Mouse (Mus musculus) E14TG2a.4 (cell line): ENCODE results near the gene Fmn2.

Experiments used
- H3K27me3 ChIP-seq: 2 replicates; pipeline ENCODE4 v1.6.1; 2014; ENCODE audit warnings: low read length, control low read depth; ENCODE audit not compliant: insufficient read depth
- H3K36me3 ChIP-seq: 2 replicates; pipeline ENCODE4 v1.6.1; 2014; ENCODE audit warnings: low read length, control low read depth; ENCODE audit not compliant: insufficient read depth
- H3K4me1 ChIP-seq: replicated peaks from 2 replicates; pipeline ENCODE4 v1.6.1; 2014; ENCODE audit warnings: low read depth, low read length, control low read depth
- H3K4me3 ChIP-seq: replicated peaks from 2 replicates; pipeline ENCODE4 v1.5.1; 2014; ENCODE audit warnings: mild to moderate bottlenecking, low read length
- H3K9me3 ChIP-seq: 2 replicates; pipeline ENCODE4 v1.6.1; 2014; ENCODE audit warnings: low read length, control low read depth
- CTCF ChIP-seq: conservative IDR thresholded peaks from 2 replicates; pipeline ENCODE4 v1.5.1; 2014; ENCODE audit warnings: low read length
- NANOG ChIP-seq: IDR thresholded peaks from 2 replicates; pipeline ENCODE4 v1.6.1; 2014; ENCODE audit warnings: borderline replicate concordance, low read length, mixed read lengths
- POU5F1 ChIP-seq: IDR thresholded peaks from 2 replicates; pipeline ENCODE4 v1.6.1; 2014; ENCODE audit warnings: low read length, borderline replicate concordance

The Fmn2 gene

DNA sequence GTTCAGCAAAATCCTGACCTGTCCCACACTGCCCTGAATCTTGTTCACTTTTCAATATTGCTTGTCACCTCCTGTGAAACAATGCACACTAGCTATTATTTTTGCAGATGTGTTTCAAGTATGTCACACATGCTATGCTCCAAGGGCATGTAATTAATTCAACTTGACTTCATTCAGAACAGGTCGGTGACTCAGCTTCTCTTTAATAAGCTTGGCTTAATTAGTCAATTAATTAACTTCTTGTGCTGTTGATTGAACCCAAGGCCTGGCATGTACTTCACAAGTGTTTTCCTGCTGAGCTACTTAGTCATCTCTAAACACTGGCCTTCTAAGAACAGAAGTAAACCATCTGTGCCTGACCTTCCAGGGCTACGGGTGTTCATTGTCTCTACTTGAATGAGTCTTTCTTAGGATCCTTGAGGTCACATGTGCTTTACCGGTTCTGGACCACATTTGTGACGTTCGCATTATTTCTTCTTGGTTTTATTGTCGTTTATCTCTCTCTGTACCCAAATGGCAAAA is 136.0 kb downstream of the Fmn2 start:
- Histone ChIP-seq H3K4me3 (no peak overlapping the region), H3K36me3 (no peaks in the 10 kb centered on the region), H3K9me3 (no peaks in the 10 kb centered on the region), H3K27me3 (no peaks in the 10 kb centered on the region), H3K4me1 (no peaks in the 10 kb centered on the region)
- TF ChIP-seq POU5F1 (no peak), NANOG (no peak), CTCF (no peak)

DNA sequence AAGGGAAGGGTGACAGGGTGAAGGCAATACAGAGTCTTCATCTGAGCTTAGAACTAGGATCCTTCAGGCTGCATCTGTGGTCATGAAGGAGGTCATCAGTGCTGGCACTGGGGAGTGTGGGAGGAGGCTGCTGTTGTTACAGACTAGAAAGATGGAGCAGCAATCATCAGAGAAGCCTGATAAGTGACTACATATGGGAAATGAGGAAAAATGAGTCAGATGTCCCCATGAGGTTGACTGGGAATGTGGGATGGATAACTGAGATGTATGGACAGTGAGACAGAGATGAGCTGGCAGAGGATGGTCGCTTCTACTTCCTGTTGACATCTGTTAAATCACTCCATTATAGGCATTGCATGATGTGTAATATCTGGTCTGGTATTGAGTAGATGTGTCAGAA is 139.3 kb downstream of the Fmn2 start:
- Histone ChIP-seq H3K27me3 (no peaks in the 10 kb centered on the region), H3K4me1 (no peaks in the 10 kb centered on the region), H3K4me3 (no peak overlapping the region), H3K36me3 (no peaks in the 10 kb centered on the region), H3K9me3 (no peaks in the 10 kb centered on the region)
- TF ChIP-seq POU5F1, result no peak
- no peak for TF ChIP-seq NANOG
- no peak for TF ChIP-seq CTCF

DNA sequence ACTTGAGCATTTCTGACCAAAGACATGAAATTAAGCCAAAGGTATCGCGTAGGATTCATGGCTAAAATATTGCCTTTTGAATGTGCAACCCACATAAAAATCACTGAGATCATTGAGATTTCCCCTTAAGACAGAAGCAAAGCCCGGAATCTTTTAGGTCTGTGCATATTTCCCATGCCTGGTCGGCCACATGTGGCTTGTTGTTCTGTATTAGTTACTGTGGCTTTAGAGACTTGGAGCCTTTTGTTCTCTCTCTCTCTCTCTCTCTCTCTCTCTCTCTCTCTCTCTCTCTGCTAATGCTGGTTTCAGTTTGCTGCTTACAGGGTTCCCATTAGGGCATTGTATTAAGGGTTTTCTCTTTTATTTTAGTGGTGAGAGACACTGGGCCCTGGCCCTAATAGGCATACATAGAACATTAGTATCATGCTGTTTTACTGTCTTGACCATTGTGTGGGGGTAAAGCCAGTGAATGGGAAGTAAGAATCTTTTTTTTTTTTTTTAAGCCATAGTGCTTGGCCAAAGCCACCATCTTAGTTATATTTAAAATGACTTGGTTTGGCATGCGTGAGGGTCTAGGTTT is 141.9 kb downstream of the Fmn2 start:
- no peak for TF ChIP-seq CTCF
- no peak for TF ChIP-seq POU5F1
- TF ChIP-seq NANOG, result no peak
- Histone ChIP-seq H3K4me1 (no peaks in the 10 kb centered on the region), H3K9me3 (no peaks in the 10 kb centered on the region), H3K36me3 (no peaks in the 10 kb centered on the region), H3K27me3 (no peaks in the 10 kb centered on the region), H3K4me3 (no peak overlapping the region)

DNA sequence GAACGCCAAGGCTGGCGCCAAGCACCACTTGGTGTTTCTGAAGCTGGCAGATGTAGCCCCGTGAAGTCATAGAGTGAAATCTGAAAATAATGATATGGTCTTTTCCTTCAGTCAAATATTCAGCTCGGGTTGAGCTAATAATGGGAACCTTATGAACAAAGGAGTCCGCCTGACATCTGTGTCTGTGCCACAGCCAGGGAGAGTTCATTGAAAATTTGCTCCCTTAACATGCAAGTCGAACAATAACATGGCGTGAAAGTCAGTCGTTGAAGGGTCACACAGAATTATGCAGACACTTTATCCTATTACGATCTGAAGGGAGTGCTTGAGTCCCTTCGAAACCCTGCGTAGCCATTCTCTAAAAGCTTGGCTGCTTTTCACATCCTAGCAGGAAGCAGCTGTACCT is 147.8 kb downstream of the Fmn2 start:
- TF ChIP-seq CTCF, result no peak
- no peaks in the 10 kb centered on the region for H3K9me3 ChIP-seq

DNA sequence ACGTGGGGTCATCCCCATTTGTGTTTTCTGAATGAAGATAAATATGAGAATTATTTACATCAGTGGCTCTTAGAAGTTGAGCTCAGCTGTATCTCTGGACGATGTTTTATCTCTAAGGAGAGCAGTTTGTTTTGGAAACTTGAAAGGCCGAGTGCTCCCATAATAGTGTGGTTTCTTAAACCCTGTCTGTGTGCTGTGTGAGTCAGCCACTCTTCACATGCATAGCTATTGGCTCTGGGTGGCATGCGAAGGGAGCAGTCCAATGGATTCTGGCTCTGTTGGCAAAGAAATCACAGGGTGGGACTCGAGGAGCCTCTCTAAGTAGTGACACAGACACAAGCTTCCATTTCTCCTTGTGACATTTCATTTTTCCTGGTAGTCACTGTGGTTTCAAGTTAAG is 152.9 kb downstream of the Fmn2 start:
- H3K27me3 ChIP-seq, result no peaks in the 10 kb centered on the region
- no peaks in the 10 kb centered on the region for H3K9me3 ChIP-seq
- H3K4me3 ChIP-seq, result no peak overlapping the region
- no peak for TF ChIP-seq NANOG
- no peak for TF ChIP-seq CTCF
- TF ChIP-seq POU5F1, result no peak
- H3K4me1 ChIP-seq, result no peaks in the 10 kb centered on the region
- no peaks in the 10 kb centered on the region for H3K36me3 ChIP-seq

More for the DNA sequence above, 147.8 kb downstream of the Fmn2 start:
- no peaks in the 10 kb centered on the region for H3K36me3 ChIP-seq
- H3K4me1 ChIP-seq, result no peaks in the 10 kb centered on the region
- no peaks in the 10 kb centered on the region for H3K27me3 ChIP-seq
- H3K4me3 ChIP-seq, result no peak overlapping the region

DNA sequence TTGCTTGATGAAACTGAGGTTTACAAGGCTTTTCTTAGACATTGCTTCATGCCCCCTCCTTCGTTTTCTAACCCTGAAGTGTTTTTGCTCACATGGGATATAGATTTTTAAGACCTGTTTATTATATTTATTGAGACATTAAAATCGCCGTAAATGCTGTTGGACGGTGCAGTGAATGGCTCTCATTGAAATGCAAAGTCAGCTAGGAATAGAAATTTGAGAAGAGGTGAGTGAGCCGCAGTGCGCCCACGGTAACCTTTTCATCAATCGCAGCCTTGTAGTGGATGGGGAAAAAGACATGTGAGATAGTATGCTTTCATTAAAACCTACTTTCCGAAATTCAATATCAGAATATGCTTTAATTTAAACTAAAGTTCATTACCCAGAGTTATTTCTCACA is 153.7 kb downstream of the Fmn2 start:
- TF ChIP-seq NANOG (no peak), POU5F1 (no peak), CTCF (no peak)
- Histone ChIP-seq H3K36me3 (no peaks in the 10 kb centered on the region), H3K4me3 (no peak overlapping the region), H3K4me1 (no peaks in the 10 kb centered on the region), H3K27me3 (no peaks in the 10 kb centered on the region), H3K9me3 (no peaks in the 10 kb centered on the region)

DNA sequence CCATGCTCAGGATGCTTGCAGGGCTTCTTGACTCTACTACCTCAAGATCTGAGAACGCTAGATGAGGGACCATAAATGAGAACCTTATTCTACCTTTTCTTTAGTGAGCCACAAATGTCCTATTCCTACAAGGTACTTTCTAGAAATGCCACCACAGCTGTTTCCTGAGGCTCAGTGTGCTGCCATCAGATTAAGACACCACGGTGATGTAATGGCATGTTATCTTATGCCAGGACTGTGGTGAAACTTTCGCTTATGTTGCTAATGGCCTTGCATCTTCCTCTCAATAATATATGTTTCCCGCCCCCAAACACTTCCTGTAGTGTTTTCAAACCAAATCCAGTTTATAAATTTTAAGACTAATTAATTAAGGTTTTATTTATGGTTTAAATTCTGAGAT is 154.9 kb downstream of the Fmn2 start:
- no peak for TF ChIP-seq POU5F1
- no peak for TF ChIP-seq CTCF
- TF ChIP-seq NANOG, result no peak
- H3K9me3 ChIP-seq, result no peaks in the 10 kb centered on the region
- no peaks in the 10 kb centered on the region for H3K4me1 ChIP-seq
- H3K36me3 ChIP-seq, result no peaks in the 10 kb centered on the region
- H3K27me3 ChIP-seq, result no peaks in the 10 kb centered on the region
- no peak overlapping the region for H3K4me3 ChIP-seq

DNA sequence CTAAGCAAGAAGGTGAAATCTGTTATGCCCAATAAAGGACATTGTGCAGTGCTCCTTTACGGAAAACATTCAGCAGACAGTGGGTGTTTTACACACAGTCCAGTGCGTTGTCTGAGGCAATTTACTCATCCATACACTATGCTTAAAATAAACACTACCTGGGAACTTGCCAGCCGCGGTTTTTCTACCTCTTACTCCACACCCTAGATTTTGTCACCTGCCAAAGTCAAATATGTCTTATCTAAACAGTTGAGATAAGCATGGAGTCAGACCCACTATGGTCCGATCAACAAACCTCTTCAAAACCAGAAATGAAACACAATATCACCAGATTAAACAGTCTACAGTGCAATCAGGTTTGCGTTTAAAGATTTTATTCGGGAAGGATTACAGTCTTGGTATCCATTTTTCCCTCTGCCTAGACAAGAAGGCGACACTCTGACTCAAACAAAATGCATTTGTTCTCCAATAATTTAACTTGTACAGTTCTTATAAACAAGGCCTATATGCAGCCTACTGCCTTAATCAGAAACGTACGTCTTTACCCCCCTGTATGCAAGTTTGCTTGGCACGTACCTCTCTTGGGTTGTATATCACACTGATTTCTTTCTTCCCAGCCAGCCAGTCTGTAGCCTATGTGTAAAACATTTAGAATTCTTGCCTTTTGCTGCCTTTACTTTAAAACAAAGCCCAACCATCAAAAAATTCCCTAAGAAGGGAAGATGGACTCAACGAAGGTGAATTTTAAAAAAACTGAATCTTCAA is 158.0 kb downstream of the Fmn2 start:
- no peaks in the 10 kb centered on the region for H3K4me1 ChIP-seq
- H3K36me3 ChIP-seq, result no peaks in the 10 kb centered on the region
- no peaks in the 10 kb centered on the region for H3K27me3 ChIP-seq
- TF ChIP-seq CTCF, result no peak
- TF ChIP-seq POU5F1, result no peak
- TF ChIP-seq NANOG, result no peak
- no peaks in the 10 kb centered on the region for H3K9me3 ChIP-seq
- no peak overlapping the region for H3K4me3 ChIP-seq
